Mouse (Mus musculus) midbrain, embryonic 11.5 days (tissue): Measurements from ENCODE around the gene Fubp1. TPM values are rescaled to one million over a fixed set of nuclear protein-coding genes. Genes with fewer than 3 reads are reported as not detected.

ENCODE experiments used
- ATAC-seq: fragments of 200-750 bp; cut with Nextera tagmentation; 2 replicates; pipeline ENCODE4 v1.8.0; 2017; ENCODE audit warnings: moderate TSS enrichment, moderate library complexity; ENCODE audit not compliant: low FRiP score
- DNase-seq: peaks from one replicate; pipeline ENCODE4 v3.0.0; 2015; ENCODE audit warnings: low spot score; ENCODE audit errors: missing footprints
- H3K27ac ChIP-seq: fragments of 300-500 bp; sonication (generic); 2 replicates; pipeline ENCODE4 v1.5.1; 2014; ENCODE audit warnings: low read depth, low read length
- H3K27me3 ChIP-seq: fragments of 300-500 bp; sonication (generic); 2 replicates; pipeline ENCODE4 v1.6.1; 2014; ENCODE audit warnings: mild to moderate bottlenecking, low read length, moderate library complexity, mixed read lengths; ENCODE audit not compliant: control insufficient read depth, insufficient read depth
- H3K36me3 ChIP-seq: fragments of 300-500 bp; sonication (generic); 2 replicates; pipeline ENCODE4 v1.6.1; 2014; ENCODE audit warnings: mild to moderate bottlenecking, low read length, moderate library complexity, mixed read lengths; ENCODE audit not compliant: control insufficient read depth, insufficient read depth
- H3K4me1 ChIP-seq: fragments of 300-500 bp; sonication (generic); 2 replicates; pipeline ENCODE4 v1.6.1; 2014; ENCODE audit warnings: low read length; ENCODE audit not compliant: control insufficient read depth, insufficient read depth
- H3K4me2 ChIP-seq: fragments of 300-500 bp; sonication (generic); 2 replicates; pipeline ENCODE4 v1.6.1; 2014; ENCODE audit warnings: mild to moderate bottlenecking, moderate library complexity
- H3K4me3 ChIP-seq: fragments of 300-500 bp; sonication (generic); 2 replicates; pipeline ENCODE4 v1.5.1; 2014; ENCODE audit warnings: low read depth, low read length
- H3K9ac ChIP-seq: fragments of 300-500 bp; sonication (generic); 2 replicates; pipeline ENCODE4 v1.6.1; 2014; ENCODE audit warnings: low read length
- H3K9me3 ChIP-seq: fragments of 300-500 bp; sonication (generic); 2 replicates; pipeline ENCODE4 v1.6.1; 2016; ENCODE audit warnings: low read length; ENCODE audit not compliant: control insufficient read depth
- WGBS: fragments of 180-500 bp; shearing (Covaris S2); extraction: QIAGEN DNeasy Blood & Tissue Kit; methylation state at CpG from one replicate; pipeline ENCODE4 v1.1.7; 2014; 5-methylcytosine and 5-hydroxymethylcytosine counted together
- polyA plus RNA-seq: library from polyadenylated mRNA; unstranded; fragments of >200 nt; fragmentation: Nextera tagmentation; extraction: Ambion mirVana; gene quantifications from 2 replicates; pipeline ENCODE4 v1.2.1, GENCODE M21; 2014

Fubp1 gene
- polyA plus RNA-seq, 1 experiment from 2014 or later: 452 TPM

DNA sequence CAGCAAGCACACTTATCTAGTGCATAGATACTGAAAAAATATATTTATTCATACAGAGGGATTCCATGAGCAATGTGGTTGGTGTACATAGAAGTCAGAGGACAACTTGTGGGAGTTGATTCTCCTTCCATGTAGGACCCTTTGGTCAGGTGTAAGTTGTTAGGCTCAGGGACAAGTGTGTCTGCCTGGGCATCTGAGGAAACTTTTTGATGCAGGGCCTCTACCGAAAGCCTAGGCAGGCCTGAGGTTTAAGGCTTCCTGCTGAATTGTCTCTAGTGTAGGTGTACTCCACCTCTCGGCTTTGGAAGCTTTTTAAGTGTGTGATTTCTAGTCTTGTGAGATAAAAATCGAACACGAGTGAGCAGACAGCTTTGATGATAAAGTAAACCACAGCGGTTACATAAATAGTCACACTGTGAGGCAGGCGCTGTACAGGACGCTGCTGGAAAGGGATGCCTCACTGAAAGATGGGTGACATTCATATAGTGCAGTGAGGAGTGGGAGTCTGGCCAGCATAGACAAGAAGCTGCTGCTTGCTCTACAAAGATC is 1.6 kb downstream of the Fubp1 start:
- no peaks in the 10 kb centered on the region for H3K27me3 ChIP-seq
- DNase-seq (peak; percentile 90), ATAC-seq (no peak)
- 48% methylated on average over 7 of the region's 7 CpGs for WGBS
- H3K4me1 ChIP-seq: peaks cover 27% of the 10 kb centered on the region
- no peaks in the 10 kb centered on the region; the same call in 1 of the 2 replicates for H3K36me3 ChIP-seq
- H3K4me3 ChIP-seq: peak overlapping the region; percentile 98
- no peaks in the 10 kb centered on the region for H3K9me3 ChIP-seq
- peak overlapping the region; percentile 100 for H3K9ac ChIP-seq
- H3K4me2 ChIP-seq: peak overlapping the region; percentile 58
- H3K27ac ChIP-seq: no peak overlapping the region

- peaks cover 26% of the 10 kb centered on the region for H3K4me1 ChIP-seq
- H3K27ac ChIP-seq: no peak overlapping the region
- WGBS: 79% methylated on average over 3 of the region's 3 CpGs
- ATAC-seq (no peak), DNase-seq (no peak)
- H3K27me3 ChIP-seq: no peaks in the 10 kb centered on the region
- H3K4me3 ChIP-seq: no peak overlapping the region
- H3K4me2 ChIP-seq: peak overlapping the region; percentile 58
- H3K9ac ChIP-seq: no peak overlapping the region
- H3K9me3 ChIP-seq: no peaks in the 10 kb centered on the region
- H3K36me3 ChIP-seq: peaks cover 6% of the 10 kb centered on the region
Measured at GRCm38 (mm10) chr3:152213416-152213815, 3.2 kb downstream of the Fubp1 start.

- H3K9ac ChIP-seq: no peak overlapping the region
- H3K9me3 ChIP-seq: no peaks in the 10 kb centered on the region
- H3K36me3 ChIP-seq: peaks cover 41% of the 10 kb centered on the region
- H3K27me3 ChIP-seq: no peaks in the 10 kb centered on the region
- ATAC-seq (no peak), DNase-seq (no peak)
- H3K4me3 ChIP-seq: no peak overlapping the region
- no peaks in the 10 kb centered on the region for H3K4me1 ChIP-seq
- no peak overlapping the region for H3K4me2 ChIP-seq
- no peak overlapping the region for H3K27ac ChIP-seq
Measured at GRCm38 (mm10) chr3:152224918-152225317, 14.7 kb downstream of the Fubp1 start.

DNA sequence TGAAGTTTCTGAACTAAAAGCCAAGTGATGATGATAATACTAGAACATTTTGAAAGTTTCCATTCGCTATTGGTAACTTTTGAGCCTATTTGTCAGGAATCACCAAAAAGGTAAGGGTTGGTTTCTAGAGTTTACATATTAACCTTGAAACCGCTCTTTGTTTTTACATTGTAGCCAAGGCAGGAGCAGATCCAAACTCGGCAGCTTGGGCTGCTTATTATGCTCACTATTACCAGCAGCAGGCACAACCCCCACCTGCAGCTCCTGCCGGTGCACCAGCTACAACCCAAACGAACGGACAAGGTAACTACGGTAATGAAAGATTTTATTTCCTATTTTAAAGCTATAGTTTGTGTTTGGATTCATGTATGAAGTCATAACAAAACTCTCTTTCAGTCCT is 15.7 kb downstream of the Fubp1 start:
- Histone ChIP-seq H3K9ac (no peak overlapping the region), H3K9me3 (no peaks in the 10 kb centered on the region), H3K27ac (no peak overlapping the region), H3K4me2 (no peak overlapping the region), H3K4me1 (no peaks in the 10 kb centered on the region), H3K36me3 (peaks cover 41% of the 10 kb centered on the region), H3K27me3 (no peaks in the 10 kb centered on the region), H3K4me3 (no peak overlapping the region)
- no peak for DNase-seq
- no peak for ATAC-seq
- WGBS: 95% methylated on average over 7 of the region's 7 CpGs

GRCm38 (mm10) chr3:152228843-152229242 is 18.6 kb downstream of the Fubp1 start:
- Histone ChIP-seq H3K27me3 (no peaks in the 10 kb centered on the region), H3K4me1 (no peaks in the 10 kb centered on the region), H3K27ac (no peak overlapping the region), H3K4me3 (no peak overlapping the region), H3K9me3 (no peaks in the 10 kb centered on the region), H3K9ac (no peak overlapping the region), H3K4me2 (no peak overlapping the region), H3K36me3 (peaks cover 29% of the 10 kb centered on the region; the same call in 1 of the 2 replicates)
- ATAC-seq (no peak), DNase-seq (no peak)
- 95% methylated on average over 7 of the region's 7 CpGs for WGBS

- H3K27me3 ChIP-seq: no peaks in the 10 kb centered on the region
- ATAC-seq (no peak), DNase-seq (no peak)
- H3K27ac ChIP-seq: no peak overlapping the region
- no peak overlapping the region for H3K9ac ChIP-seq
- H3K9me3 ChIP-seq: no peaks in the 10 kb centered on the region
- no peak overlapping the region for H3K4me2 ChIP-seq
- no peaks in the 10 kb centered on the region for H3K4me1 ChIP-seq
- peaks cover 25% of the 10 kb centered on the region; the same call in 1 of the 2 replicates for H3K36me3 ChIP-seq
- H3K4me3 ChIP-seq: no peak overlapping the region
- 96% methylated on average over 5 of the region's 5 CpGs for WGBS
Measured at GRCm38 (mm10) chr3:152229271-152229670, 19.0 kb downstream of the Fubp1 start.

DNA sequence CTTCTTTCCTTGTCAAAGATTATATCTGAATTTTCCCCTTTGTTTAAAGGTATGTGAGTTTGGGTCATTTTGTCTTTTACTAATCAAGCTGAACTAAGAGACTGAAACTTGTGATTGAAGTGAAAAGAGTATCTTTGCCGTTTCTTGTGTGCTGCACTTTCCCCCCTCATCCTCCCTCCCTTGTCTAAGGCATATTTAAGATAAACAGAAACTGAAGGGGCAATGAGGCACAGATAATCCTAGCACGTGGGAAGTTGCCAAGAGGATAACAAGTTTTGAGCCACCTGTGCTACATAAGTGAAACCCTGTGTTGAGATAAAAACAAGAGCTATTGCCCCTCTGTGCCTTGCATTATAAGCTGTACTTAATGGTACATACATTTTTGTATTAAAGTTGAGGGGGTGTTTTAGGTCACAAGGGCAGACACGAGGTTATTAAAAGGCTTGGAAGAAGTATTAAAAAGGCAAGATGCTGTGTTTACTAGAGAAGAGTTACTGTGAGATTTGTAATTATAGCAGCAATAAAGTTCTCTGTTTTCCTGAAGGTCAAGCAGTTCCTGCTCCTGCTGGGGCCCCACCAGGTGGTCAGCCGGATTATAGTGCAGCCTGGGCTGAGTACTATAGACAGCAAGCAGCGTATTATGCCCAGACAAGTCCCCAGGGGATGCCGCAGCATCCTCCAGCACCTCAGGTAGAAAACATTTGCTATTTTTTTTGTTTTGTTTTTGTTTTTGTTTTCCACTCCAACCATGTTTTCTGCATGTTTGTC is 21.3 kb downstream of the Fubp1 start:
- H3K27ac ChIP-seq: no peak overlapping the region
- no peaks in the 10 kb centered on the region for H3K9me3 ChIP-seq
- no peak for ATAC-seq
- WGBS: 68% methylated on average over 6 of the region's 6 CpGs
- H3K4me3 ChIP-seq: no peak overlapping the region
- no peaks in the 10 kb centered on the region for H3K27me3 ChIP-seq
- peak; percentile 85 for DNase-seq
- H3K4me2 ChIP-seq: no peak overlapping the region
- H3K4me1 ChIP-seq: no peaks in the 10 kb centered on the region
- peaks cover 9% of the 10 kb centered on the region; the same call in 1 of the 2 replicates for H3K36me3 ChIP-seq
- H3K9ac ChIP-seq: no peak overlapping the region

GRCm38 (mm10) chr3:152235238-152235637 is 25.0 kb downstream of the Fubp1 start:
- Histone ChIP-seq H3K9ac (no peak overlapping the region), H3K27ac (no peak overlapping the region), H3K36me3 (peaks cover 10% of the 10 kb centered on the region; the same call in 1 of the 2 replicates), H3K27me3 (no peaks in the 10 kb centered on the region), H3K4me2 (no peak overlapping the region), H3K9me3 (no peaks in the 10 kb centered on the region), H3K4me1 (no peaks in the 10 kb centered on the region), H3K4me3 (no peak overlapping the region)
- DNase-seq (peak; percentile 75), ATAC-seq (no peak)
- WGBS: 98% methylated on average over 1 of the region's 1 CpGs

DNA sequence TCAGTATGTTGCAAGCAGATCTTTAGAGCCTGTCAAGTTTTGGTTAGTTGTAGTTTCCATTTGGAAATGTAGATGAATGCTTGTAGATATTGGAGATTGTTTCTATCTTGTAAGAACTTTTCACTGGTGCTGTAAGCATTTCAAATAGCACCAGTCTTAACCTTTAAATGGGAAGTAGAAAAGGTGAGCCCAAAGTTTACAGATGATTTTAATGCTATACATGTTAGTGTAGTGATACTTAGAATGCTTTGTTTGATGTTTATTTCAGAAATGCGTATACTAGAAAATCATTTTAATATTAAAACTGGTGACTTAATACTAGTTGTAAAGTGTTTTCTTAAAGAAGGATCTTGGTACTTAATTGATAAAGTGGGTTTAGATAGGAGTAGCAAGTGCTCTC is 25.6 kb downstream of the Fubp1 start:
- no peak for ATAC-seq
- H3K36me3 ChIP-seq: peaks cover 10% of the 10 kb centered on the region; the same call in 1 of the 2 replicates
- H3K4me3 ChIP-seq: no peak overlapping the region
- no peaks in the 10 kb centered on the region for H3K27me3 ChIP-seq
- DNase-seq: peak; percentile 82
- WGBS: 94% methylated on average over 1 of the region's 1 CpGs
- no peaks in the 10 kb centered on the region for H3K4me1 ChIP-seq
- no peak overlapping the region for H3K4me2 ChIP-seq
- no peak overlapping the region for H3K27ac ChIP-seq
- no peak overlapping the region for H3K9ac ChIP-seq
- H3K9me3 ChIP-seq: no peaks in the 10 kb centered on the region
